Mouse (Mus musculus): ENCODE results near the gene Prrc2a. TPM values are rescaled to one million over a fixed set of nuclear protein-coding genes. Genes with fewer than 3 reads are reported as not detected.

Prrc2a gene
- total RNA-seq, 2 experiments from 2014 or later, result 195 to 211 TPM

DNA sequence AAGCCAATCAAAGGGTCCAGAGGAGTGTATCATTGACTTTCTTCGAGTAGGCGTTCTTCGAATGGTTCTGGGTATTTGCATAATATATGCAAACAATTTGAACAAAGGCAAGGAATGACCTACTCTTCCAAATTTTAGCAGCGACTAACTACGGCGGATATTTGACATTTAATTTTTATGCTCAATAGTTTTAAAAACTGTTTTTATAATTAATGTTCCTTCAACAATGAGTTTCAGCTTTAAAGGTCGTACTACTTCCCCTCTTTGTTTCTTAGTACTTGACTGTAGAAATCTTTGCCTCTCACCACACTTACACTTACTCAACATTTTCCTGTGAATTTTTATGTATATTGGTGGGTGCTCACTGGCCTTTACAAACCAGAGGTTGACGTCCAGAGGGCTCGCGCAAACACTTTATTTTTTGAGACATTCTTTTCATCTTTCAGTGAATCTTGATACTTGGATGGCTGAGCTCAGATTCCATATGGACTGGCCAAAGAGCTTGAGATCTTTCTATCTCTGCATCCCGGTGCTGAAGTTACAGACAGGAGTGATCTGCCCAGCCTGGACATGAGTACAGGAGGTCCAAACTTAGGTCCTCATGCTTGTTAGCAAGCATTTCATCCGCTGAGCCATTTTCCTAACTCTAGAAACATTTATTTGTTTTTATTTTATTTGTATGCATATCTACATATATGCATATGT lies 906 bp upstream of the Prrc2a start:
- no peak for DNase-seq
- intact Hi-C loops (cut with DNase I), result loop anchor here (2.0 kb wide), 1 partner anchor 67 kb away; the partner anchor contains the start of gene Atp6v1g2

DNA sequence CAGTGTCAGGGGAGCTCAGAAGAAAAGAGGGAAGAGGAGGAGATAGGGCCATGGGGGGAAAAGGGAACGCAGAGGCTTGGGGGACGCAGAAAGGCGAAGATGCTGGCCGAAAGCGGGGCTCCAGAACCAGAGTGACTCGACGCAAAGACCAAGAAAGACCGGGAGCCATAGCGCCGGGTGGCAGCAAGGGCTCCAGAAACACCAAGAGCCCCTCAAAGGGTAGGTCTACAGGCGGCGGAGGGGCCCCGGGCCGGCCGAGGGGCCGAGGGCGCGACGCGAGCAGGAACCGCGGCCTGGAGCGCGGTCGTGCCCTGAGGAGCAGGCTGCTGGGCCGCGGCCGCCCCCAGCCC lies 504 bp downstream of the Prrc2a start:
- intact Hi-C loops (cut with DNase I), result loop anchor here (5.0 kb wide), 1 partner anchor 37 kb away; the partner anchor contains the start of gene D17H6S53E
- DNase-seq, result no peak

DNA sequence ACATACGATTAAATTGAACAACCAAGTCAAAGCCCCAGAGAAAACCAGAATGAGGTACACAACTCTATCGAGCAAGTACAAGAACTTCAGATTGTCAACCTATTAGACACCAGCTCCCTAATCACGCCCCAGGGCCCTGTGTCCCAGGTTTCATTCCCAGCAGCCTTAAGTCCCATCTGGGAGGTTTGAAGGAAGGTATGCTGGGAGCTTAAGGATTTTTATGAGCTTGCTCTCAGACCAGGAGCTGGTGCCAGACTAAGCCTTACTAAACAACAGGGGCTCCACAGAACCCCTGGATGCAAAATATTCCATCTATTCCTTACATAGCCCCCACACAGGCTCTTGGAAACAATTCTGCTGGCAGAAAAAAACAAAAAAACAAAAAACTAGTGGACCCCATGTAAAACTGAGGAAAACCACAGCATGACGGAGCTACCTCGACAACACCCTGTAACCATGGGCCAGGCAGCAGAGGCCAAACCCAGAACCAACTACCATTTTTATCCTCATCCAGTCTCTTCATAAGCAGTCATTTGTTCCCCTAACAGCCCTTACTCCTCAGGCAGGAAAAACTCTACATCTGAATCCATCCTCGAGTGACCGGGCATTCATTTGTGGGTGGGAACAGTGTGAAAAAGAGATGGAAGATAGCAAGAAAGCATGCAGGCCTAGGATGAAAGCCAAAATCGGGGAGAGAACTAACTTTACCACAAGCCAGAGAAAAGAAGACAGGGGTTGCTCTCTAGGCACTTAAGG lies 1.2 kb downstream of the Prrc2a start:
- DNase-seq, result peak; percentile 37 to 53
- intact Hi-C loops (cut with DNase I), result loop anchor here (2.0 to 5.0 kb wide), 2 partner anchors 27 to 36 kb away; partner anchors contain the start of gene D17H6S53E

DNA sequence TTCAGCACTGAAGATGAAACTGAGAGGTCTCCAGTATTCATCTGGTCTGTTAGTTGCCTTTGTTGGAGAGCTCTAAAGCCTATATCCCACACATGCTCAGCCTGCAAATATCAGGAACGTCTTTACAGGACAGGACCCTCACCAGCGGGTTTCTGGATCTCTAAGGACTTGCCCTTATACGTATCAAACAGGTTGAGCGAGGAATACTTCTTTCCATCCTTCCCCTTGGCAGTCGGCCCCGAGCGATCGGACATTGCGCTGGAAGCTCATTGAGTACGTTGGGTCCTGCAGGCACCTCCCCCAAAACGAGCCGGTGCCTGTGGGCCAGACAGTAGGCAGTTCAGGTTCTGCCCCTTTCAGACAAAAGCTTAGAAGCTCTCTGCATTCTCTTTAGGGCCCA lies 2.0 kb downstream of the Prrc2a start:
- intact Hi-C loops (cut with DNase I), result loop anchor here (2.0 to 5.0 kb wide), 2 partner anchors 26 to 35 kb away; partner anchors contain the start of gene D17H6S53E
- peak; percentile 47 to 56 for DNase-seq

DNA sequence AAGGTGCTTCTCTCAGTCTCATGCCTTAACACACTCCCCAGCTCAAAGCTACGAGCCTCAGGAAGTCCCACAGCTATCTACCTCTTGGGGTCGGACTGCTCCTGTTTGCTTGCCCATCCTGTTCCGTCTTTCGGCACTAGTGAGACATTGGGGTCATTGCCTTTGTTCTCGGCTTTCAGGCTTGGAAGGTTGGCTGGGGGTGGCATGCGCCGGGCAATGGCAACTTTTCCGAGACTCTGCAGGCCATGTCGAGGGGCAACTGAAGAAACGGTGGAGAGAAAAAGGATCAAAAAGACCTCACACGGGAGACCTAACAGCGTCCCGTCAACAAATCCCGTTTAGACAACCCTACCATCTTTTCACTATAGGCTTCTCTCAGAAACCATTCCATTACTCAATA lies 2.6 kb downstream of the Prrc2a start:
- intact Hi-C loops (cut with DNase I), result loop anchor here (2.0 to 5.0 kb wide), 2 partner anchors 25 to 35 kb away; partner anchors contain the start of gene D17H6S53E
- no peak for DNase-seq

DNA sequence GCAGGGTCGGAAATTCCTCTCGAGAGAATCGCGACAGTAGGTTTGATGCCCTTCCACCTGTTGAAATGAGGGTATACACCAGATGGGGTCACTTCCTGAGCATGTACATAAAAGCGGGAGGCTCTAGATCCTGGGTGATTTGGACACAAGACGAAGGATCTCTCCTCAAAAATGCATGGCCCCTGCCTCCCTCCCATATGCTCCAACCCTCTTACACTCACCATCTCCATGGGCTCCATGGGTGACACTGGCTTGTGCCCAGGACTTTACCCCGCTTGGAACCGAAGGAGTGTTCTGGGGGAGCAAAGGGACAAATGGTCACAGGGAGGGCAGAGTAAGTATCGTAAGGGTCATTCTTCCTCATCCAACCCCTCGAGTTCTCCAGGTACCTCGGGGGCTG lies 3.3 kb downstream of the Prrc2a start:
- DNase-seq, result no peak
- intact Hi-C loops (cut with DNase I), result loop anchor here (2.0 to 5.0 kb wide), 2 partner anchors 17 to 34 kb away; partner anchors contain the start of gene D17H6S53E

DNA sequence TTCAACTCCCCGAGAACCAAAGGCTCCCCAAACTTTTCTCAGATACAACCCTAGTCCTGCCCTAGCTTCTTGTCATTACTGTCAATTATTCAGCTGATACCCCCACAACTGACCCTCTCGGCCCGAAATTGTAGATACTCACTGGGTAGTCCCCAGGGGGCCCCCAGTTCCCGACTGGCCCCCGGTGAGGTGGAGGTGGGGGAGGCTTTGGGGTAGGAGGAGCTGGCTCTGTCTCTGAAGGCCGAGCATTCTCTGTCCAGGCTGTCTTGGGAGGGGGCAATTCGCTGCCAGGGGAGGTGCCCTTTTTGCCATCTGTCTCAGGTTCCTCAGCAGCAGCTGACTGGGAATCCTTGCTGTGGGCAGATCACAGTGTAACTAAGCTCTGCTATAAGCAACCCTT lies 5.1 kb downstream of the Prrc2a start:
- intact Hi-C loops (cut with DNase I), result loop anchor here (2.0 to 5.0 kb wide), 2 partner anchors 15 to 32 kb away; partner anchors contain the start of gene D17H6S53E
- DNase-seq, result no peak

DNA sequence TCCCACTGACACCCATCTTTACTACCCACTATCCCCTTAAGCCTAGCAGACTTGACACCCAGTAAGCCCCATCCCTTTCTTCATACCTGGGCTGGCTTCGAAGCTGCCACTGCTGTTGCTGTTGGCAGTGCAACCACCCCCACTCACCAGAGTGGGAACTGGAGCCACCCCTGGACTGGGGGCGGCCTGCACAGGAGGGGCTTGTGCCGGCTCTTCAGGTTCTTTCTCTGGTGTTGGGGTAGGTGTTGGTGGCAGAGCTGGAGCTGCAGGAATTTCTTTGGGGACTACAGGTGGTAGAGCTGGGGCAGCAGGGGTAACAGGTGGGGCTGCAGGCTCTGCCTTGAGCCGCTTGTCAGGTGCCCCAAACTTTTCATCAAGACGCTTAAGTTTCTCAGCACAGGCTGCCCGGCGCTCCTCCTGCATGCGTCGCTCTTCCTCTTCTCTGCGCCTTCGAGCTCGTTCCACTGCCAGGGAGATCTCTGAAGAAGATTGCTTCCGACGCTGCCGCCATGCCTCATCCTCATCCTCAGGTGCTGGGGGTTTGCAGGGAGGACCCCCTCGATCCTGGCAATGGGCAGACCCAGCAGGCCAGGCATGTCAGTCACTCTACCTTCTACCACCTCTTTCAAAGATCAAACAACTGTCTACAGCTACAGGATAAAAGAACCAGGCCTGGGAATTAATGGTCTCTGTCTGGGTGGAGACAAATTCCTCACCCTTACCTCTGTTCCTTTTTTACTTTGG lies 5.7 kb downstream of the Prrc2a start:
- intact Hi-C loops (cut with DNase I), result no loop called here
- DNase-seq, result no peak

DNA sequence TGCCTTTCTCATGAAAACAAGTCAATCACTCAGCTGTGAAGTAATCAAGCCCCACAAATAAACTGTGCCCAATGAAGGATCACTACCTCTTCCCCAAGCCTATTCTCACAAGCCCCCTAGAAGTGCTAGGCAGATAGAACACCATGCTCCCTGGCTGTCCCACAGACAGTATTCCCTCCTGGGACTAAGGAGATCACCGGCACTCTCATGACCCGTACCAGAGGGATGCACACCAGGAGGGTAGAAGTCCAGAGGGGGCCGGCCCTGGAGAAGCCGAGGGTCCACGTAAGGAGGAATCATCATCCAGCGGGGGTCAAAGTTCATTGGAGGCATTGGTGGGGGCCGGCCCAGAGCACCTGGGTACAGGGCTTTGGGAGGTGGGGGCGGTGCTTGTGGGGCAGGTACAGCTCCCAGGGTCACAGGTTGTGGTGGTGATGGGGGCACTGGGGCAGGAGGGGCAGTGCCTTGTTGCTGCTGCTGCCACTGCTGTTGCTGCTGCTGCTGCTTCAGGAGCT lies 7.0 kb downstream of the Prrc2a start:
- DNase-seq, result no peak
- intact Hi-C loops (cut with DNase I), result no loop called here

DNA sequence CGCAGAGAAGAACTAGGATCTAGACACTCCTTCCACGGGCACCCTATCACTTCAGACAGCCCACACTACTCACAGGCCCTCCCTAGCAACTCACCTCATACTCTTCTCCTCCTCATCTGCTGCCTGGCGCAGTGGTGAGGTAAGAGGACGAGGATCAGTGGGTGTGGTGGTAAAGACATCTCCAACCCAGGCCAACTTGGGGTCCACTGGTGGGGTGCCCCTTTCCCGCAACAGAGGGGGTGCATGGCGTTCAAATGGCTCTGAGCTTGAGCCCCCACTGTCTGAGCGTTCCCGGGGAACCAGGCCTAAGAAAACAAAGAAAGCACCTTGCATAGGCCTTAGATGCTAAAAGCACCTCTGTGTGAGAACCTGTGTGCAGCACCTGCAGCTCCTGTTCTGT lies 7.4 kb downstream of the Prrc2a start:
- no peak for DNase-seq
- intact Hi-C loops (cut with DNase I), result no loop called here

DNA sequence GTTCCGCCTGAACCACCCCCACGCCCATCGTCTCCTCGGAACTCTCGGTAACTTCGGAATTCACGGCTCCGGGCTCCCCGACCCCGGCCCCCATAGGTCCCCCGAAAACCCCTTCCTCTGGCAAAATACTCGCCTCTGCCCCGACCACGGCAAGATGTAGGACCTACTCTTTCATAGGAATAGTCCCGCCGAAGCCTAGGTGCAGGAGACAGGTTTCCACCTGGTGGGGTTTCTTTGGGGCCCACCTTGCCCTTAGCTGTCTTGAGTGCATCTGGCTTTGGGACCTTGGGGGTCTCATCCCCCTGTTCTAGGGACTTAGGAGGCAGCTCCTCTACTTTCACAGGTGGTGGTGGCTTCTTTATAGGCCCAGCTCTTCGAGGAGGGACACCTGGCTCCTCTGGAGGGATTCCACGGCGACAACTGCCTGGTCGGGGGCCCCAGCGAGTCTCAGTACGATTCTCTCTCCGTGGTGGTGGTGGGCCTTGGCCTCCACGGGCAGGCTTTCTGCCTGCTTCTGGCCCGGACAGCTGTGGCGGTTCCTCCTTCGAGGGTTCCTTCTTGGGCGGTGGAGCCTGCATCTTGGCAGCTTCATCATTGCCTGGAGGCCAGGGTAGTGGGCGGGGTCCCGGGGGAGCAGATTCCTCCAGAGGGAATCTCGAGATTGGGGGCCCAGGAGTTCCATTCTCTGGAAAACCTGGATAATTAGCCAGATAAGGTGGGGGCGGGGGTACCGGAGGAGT lies 8.1 kb downstream of the Prrc2a start:
- DNase-seq, result no peak
- intact Hi-C loops (cut with DNase I), result no loop called here

DNA sequence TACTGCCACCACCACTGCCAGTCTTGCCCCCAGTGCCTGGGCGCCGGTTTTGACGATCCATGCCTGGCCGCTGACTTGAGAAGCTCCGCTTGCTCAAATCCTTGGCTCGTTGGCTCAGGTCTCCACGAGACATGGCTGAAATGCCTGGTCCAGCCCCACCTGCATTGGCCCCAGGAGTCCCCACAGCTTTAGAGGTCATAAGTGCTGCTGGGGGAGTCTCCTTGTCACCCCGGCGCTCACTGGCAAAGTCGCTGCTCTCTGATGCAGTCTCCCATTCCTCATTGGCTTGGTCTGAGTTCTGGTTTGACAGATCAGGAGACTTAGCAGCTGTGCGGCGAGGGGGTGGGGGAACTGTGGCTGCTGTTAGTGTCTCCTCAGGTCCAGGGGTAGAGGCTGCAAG lies 9.2 kb downstream of the Prrc2a start:
- intact Hi-C loops (cut with DNase I), result no loop called here
- DNase-seq, result no peak

DNA sequence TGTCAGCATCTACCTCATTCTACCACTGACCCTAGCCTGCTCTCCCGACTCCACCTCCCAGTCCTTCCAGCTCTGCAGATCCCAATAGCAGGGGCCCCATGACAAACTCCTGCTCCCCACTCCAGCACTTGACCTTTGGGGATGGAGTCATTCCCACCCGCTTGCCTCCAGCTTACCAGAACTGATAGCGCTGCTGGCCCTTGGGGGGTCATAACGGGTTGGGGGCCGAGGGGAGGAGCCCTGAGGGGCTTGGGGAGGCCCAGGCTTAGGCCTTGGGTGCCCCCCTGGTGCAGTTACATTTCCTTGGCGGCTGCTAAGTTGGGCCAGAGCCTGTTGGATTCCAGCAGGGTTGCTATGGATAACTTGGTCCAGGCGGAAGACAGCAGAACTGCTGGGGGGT lies 10.1 kb downstream of the Prrc2a start:
- intact Hi-C loops (cut with DNase I), result no loop called here

DNA sequence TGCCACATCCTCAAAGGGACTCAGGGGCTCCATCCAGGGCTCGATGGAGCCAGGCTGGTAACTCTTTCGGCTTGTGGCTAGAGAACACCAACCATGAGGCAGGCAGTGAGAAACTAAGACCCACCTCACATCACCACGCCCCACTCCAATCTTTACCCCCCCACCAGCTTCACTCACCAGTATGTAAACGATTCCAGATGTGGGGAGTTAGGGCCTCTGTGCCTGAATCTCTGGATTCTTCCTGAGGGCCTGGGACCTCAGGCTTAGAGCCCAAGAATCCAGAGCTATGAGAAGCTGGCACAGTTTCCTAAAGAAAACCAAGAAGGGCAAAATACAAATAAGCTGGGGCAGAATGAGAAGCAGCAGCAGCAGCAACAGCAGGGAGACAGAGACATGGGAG lies 10.8 kb downstream of the Prrc2a start:
- intact Hi-C loops (cut with DNase I), result loop anchor here (2.0 kb wide), 1 partner anchor 15 kb away; no protein-coding TSS in a partner anchor
- no peak for DNase-seq

More for the DNA sequence above, 10.1 kb downstream of the Prrc2a start:
- no peak for DNase-seq

DNA sequence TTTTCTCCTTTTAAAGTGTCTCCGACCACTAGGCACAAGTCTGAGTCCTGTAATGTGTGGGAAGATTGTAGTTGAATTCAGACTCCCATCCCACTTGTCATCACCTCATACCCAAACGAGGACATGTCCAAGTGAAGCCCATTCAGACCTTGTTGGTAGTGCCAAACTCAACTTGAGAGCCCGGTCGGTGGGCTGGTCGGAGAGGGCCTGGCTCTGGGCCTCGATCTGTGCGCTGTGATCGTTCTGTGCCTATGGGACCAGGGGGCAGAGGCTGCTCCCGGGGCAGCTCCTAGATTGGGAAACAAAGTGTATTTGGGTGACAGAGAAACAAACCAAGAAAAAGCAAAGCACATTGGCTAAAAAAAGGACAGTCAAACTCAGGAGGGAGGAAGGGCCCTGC lies 11.6 kb downstream of the Prrc2a start:
- intact Hi-C loops (cut with DNase I), result loop anchor here (2.0 kb wide), 1 partner anchor 14 kb away; no protein-coding TSS in a partner anchor

DNA sequence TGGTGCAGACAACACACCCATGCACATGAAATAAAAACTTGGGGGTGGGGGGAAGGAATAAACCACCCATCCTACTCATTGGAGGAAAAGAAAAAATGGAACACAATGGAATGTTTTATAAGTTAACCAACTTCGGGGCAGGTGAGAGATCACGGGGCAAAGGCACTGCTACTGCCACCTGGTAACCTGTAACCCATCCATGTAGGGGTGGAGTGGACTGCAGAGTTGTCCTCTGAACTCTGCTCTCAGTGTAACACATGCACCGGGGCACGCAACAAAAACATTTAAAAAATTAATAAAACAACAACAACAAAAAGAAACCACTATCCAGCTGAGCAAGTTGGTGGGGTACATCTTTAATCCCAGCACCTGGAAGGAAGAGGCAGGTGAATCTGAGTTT lies 12.6 kb downstream of the Prrc2a start:
- no peak for DNase-seq

More for the DNA sequence above, 11.6 kb downstream of the Prrc2a start:
- no peak for DNase-seq

DNA sequence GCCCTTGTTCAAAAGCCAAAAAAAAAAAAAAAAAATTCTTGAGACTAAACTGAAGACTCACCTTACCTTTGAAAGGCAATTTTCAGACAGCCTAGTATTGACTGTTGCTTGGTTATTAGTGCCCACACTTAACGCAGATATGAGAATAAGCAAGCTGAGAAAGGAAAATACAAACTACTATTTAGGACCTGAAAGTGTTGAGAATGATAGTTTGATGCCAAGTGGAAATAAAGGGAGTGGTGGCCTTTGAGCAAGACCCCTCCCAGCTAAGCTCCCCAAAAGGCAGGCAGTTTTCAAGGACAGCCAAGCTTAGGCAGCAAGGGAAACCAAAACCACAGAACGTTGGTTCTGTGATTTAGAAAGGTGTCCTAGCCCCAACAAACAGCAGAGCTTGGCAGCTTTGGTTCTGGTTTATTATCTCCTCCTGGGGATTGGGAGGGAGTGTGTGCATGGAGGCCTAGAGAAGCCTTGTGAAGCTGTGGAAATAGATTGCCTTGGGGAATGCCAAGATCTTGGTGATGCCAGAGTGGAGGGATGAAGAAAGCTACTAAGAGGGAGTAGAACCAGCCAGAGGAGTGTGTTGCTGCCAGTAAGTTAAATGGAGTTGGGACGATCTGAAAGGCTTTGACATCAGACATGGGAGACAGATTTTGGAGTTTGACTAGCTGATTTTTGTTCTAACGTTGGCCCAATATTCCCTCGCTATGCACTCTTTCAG lies 16.6 kb downstream of the Prrc2a start:
- intact Hi-C loops (cut with DNase I), result no loop called here
- no peak for DNase-seq

More for the DNA sequence above, 12.6 kb downstream of the Prrc2a start:
- intact Hi-C loops (cut with DNase I), result loop anchor here (2.0 kb wide), 1 partner anchor 13 kb away; no protein-coding TSS in a partner anchor

DNA sequence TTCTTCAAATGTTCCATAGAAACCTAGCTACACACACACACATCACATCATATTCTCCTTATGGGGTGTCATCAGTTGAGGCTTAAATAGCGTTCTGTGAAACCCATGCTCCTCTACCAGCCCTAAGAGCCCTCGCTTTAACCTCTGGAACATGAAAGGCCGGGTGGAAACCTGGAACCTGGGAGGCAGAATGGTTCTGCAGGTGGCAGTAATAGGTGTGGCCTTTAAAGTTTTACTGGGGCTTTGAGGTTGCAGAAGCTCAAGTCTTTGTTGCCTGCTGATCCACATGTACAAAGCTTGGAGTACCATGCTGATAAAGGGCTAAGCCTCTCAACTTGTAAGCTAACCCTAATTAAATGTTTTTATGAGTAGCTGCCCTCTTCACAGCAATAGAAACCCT lies 17.3 kb downstream of the Prrc2a start:
- intact Hi-C loops (cut with DNase I), result no loop called here
- no peak for DNase-seq

DNA sequence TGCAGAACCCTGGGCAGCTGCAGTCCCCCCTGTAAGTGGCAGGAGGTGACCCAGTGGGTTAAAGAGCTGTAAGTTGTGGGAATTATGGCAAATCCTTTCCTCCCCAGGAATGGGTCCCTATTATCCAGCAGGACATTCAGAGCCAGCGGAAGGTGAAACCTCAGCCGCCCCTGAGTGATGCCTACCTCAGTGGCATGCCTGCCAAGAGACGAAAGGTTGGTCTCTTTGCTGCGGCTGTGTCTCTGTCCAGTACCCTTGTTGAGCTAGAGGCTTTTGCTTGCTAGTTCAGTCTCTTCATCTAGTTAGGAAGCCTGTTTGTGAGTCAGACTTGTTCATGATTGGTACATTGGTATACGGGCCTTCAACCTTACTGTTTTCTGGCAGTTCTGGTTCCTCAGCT lies 18.6 kb downstream of the Prrc2a start:
- intact Hi-C loops (cut with DNase I), result no loop called here
- no peak for DNase-seq

Measured in heart, postnatal 10 days (tissue).